Mouse (Mus musculus): ENCODE results near the gene Ccdc6.

- TF ChIP-seq POLR2A (IDR thresholded peaks at IDR 0.05; ENCODE audit: extremely low read depth, insufficient read depth, low read length) (no peak), CTCF (IDR thresholded peaks at IDR 0.05; ENCODE audit: low read depth, low read length) (no peak)
Observed at GRCm38 (mm10) chr10:70121406-70121695, 24.4 kb downstream of the Ccdc6 start.
